Mouse (Mus musculus) myocyte (in vitro differentiated cells): ENCODE results near the gene Atg4c.

ENCODE experiments used
- E2F4 ChIP-seq: IDR thresholded peaks from one replicate; pipeline ENCODE4 v1.6.1; 2011; ENCODE audit warnings: mild to moderate bottlenecking, control low read depth, moderate library complexity; ENCODE audit not compliant: insufficient read depth
- MAX ChIP-seq: IDR thresholded peaks from one replicate; pipeline ENCODE4 v1.6.1; 2011; ENCODE audit warnings: low read depth, mild to moderate bottlenecking, control low read depth
- MYOD1 ChIP-seq, 3 experiments: IDR thresholded peaks; one replicate each; pipeline ENCODE4 v1.6.1; 2011; ENCODE audit warnings: control low read depth in 2 of 3, low read depth in 2 of 3, mild to moderate bottlenecking in 2 of 3, moderate library complexity in 1 of 3; ENCODE audit not compliant: insufficient read length in 2 of 3, control insufficient read depth in 1 of 3
- POLR2A ChIP-seq: IDR thresholded peaks from one replicate; pipeline ENCODE4 v1.6.1; 2011; ENCODE audit warnings: low read depth, mild to moderate bottlenecking, control low read depth, moderate library complexity; ENCODE audit not compliant: insufficient read length

- TF ChIP-seq MYOD1 (IDR thresholded peaks at IDR 0.05; ENCODE audit: control insufficient read depth in 1 of 3, insufficient read length in 2 of 3, low read depth in 2 of 3) (no peak), POLR2A (no peak), MAX (no peak), E2F4 (no peak)
Measured at GRCm38 (mm10) chr4:99211606-99212005, 17.9 kb downstream of the Atg4c start.
